Mouse (Mus musculus) retina, embryonic 14.5 days (tissue): ENCODE measurements at regions not wholly inside any gene's neighbourhood (a gene's known extent, or its start where the extent isn't known, plus 50 kb on each side); places are given as distances from the start of the nearest gene placed in this dataset.
A peak's percentile ranks its signal among the peaks of the same experiment; 100 is the strongest.
"Not testable (repeated sequence)": the region's sequence is repeated elsewhere in the genome, so short reads cannot be mapped to it uniquely, and the experiment has no call there.

Source experiments
- DNase-seq: peaks from one replicate; pipeline ENCODE4 v3.0.0-alpha.2; 2015; ENCODE audit warnings: low spot score

GRCm38 (mm10) chr1:157048996-157049395 lies 59.5 kb downstream of the Tex35 start:
- DNase-seq, result no peak

GRCm38 (mm10) chr1:157048201-157048923 lies 60.1 kb downstream of the Tex35 start:
- peak; percentile 63 for DNase-seq

GRCm38 (mm10) chr1:157047751-157048200 lies 60.7 kb downstream of the Tex35 start:
- DNase-seq, result no peak

- no peak for DNase-seq
Observed at GRCm38 (mm10) chr1:157046760-157047182, 61.7 kb downstream of the Tex35 start.

GRCm38 (mm10) chr1:157039836-157040196 lies 68.7 kb downstream of the Tex35 start:
- no peak for DNase-seq

- DNase-seq, result no peak
Observed at GRCm38 (mm10) chr1:157039016-157039835, 69.3 kb downstream of the Tex35 start.

- DNase-seq, result no peak
Observed at GRCm38 (mm10) chr1:157038111-157039008, 70.1 kb downstream of the Tex35 start.

- no peak for DNase-seq
Observed at GRCm38 (mm10) chr1:157037246-157037991, 71.1 kb downstream of the Tex35 start.

- peak; percentile 61 for DNase-seq
Observed at GRCm38 (mm10) chr1:157036779-157037178, 71.7 kb downstream of the Tex35 start.

GRCm38 (mm10) chr1:157035221-157035620 lies 73.3 kb downstream of the Tex35 start:
- DNase-seq, result not testable (repeated sequence)

GRCm38 (mm10) chr1:157028682-157029081 lies 79.8 kb downstream of the Tex35 start:
- DNase-seq, result no peak

- DNase-seq, result no peak
Observed at GRCm38 (mm10) chr1:157027681-157028080, 80.8 kb downstream of the Tex35 start.

- DNase-seq, result no peak
Observed at GRCm38 (mm10) chr1:157023462-157023861, 84.0 kb upstream of the Ralgps2 start.

GRCm38 (mm10) chr1:157022456-157023435 lies 83.3 kb upstream of the Ralgps2 start:
- DNase-seq, result no peak

GRCm38 (mm10) chr1:157019892-157020291 lies 80.5 kb upstream of the Ralgps2 start:
- no peak for DNase-seq

- no peak for DNase-seq
Observed at GRCm38 (mm10) chr1:157018726-157019125, 79.3 kb upstream of the Ralgps2 start.

- no peak for DNase-seq
Observed at GRCm38 (mm10) chr1:157017198-157017994, 78.0 kb upstream of the Ralgps2 start.

GRCm38 (mm10) chr1:157016625-157017024 lies 77.2 kb upstream of the Ralgps2 start:
- peak; percentile 80 for DNase-seq
